Mouse (Mus musculus) embryonic fibroblast, embryonic 13.5 days (primary cell): ENCODE data around the gene Fam198b. TPM values are rescaled to one million over a fixed set of nuclear protein-coding genes. Genes with fewer than 3 reads are reported as not detected.

ENCODE experiments used
- H3K27ac ChIP-seq: 2 replicates; pipeline ENCODE4 v1.5.1; 2012; ENCODE audit warnings: low read length, control low read depth, inconsistent platforms; ENCODE audit not compliant: insufficient read depth
- H3K4me1 ChIP-seq: 2 replicates; pipeline ENCODE4 v1.6.1; 2011; ENCODE audit warnings: low read length; ENCODE audit not compliant: control insufficient read depth, insufficient read depth
- H3K4me3 ChIP-seq: 2 replicates; pipeline ENCODE4 v1.5.1; 2011; ENCODE audit warnings: mild to moderate bottlenecking, control low read depth, low read length; ENCODE audit not compliant: insufficient read depth
- CTCF ChIP-seq: IDR thresholded peaks from 2 replicates; pipeline ENCODE4 v1.5.1; 2011; ENCODE audit warnings: mild to moderate bottlenecking, control low read depth, low read length, moderate library complexity, borderline replicate concordance; ENCODE audit not compliant: insufficient read depth
- POLR2A ChIP-seq: IDR thresholded peaks from 2 replicates; pipeline ENCODE4 v1.6.1; 2011; ENCODE audit warnings: low read depth, mild to moderate bottlenecking, control low read depth, low read length, moderate library complexity
- polyA plus RNA-seq: library from polyadenylated mRNA; stranded (reverse); fragments of >200 nt; gene quantifications from 2 replicates; pipeline ENCODE4 v1.2.4, GENCODE M21; 2011; ENCODE audit warnings: low read depth; ENCODE audit not compliant: missing spikeins, insufficient read length

Gene Fam198b
- polyA plus RNA-seq = 188 and 357 TPM in 2 replicates

DNA sequence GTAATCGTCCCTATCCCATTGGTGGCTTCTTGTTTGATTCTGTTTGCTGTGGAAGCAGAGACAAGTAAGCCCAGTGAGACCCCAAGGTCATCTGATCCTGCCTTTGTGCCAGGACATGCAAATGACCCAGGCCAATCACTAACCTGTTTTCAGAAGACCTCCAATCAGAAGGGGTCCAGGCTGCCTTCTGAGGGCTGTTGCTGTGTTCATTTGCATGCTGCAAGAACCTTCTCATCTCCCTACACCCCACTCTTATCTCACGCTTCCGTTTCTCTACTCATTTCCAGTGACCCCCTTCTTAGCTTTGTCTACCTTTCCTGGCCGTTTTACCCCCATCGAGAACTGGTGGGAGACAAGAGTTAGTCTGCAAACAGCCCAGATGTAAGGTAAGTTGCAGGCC is at the start of gene Fam198b:
Gene Fam198b (plus strand): TSS at position 229 of the 400 bp plus-strand sequence.
- peaks cover 6% of the 10 kb centered on the region; the same call in 1 of the 2 replicates for H3K4me1 ChIP-seq
- H3K4me3 ChIP-seq = peak within 1 kb of the TSS; percentile 85
- H3K27ac ChIP-seq = peak within 1 kb of the TSS; percentile 89
- TF ChIP-seq CTCF = no peak

- Histone ChIP-seq H3K4me1 (no peaks in the 10 kb centered on the region), H3K4me3 (no peak overlapping the region), H3K27ac (no peak overlapping the region)
- TF ChIP-seq POLR2A = no peak
- peak; percentile 49; the same call in 1 of the 2 replicates for TF ChIP-seq CTCF
Observed at GRCm38 (mm10) chr3:79838751-79839150, 45.6 kb upstream of the Fam198b start.

- Histone ChIP-seq H3K4me3 (peak overlapping the region; percentile 51), H3K4me1 (no peaks in the 10 kb centered on the region), H3K27ac (no peak overlapping the region)
- no peak for TF ChIP-seq POLR2A
- TF ChIP-seq CTCF = no peak
Observed at GRCm38 (mm10) chr3:79841475-79841874, 42.9 kb upstream of the Fam198b start.

DNA sequence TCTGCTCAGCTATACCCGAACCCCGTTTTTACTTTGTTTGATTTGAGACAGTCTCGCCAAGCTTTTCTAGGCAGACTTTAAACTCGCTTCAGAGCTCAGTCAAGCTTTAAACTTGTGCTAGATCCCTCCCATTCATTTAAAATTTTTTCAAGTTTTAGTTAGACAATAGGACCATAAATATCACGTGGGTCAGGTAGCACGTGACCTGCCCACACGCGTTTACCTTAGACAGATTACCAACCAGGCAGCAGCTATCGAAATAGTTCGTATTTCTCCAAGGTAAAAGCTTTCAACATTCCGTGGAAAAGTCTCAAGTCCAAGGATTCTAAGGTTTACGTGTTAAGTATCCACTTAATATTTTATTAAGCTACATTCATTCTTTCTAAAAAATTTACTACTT is 42.2 kb upstream of the Fam198b start:
- Histone ChIP-seq H3K27ac (peak overlapping the region; percentile 5; the same call in 1 of the 2 replicates), H3K4me3 (peak overlapping the region; percentile 51), H3K4me1 (no peaks in the 10 kb centered on the region)

GRCm38 (mm10) chr3:79842616-79843016 is 41.7 kb upstream of the Fam198b start:
- no peak for TF ChIP-seq CTCF
- peak; percentile 60 for TF ChIP-seq POLR2A
- peak overlapping the region; percentile 51 for H3K4me3 ChIP-seq

More for the DNA sequence above, 42.2 kb upstream of the Fam198b start:
- TF ChIP-seq CTCF = no peak
- TF ChIP-seq POLR2A = 0 out of 2 replicates have a peak, but pooled peaks have one; percentile 29

DNA sequence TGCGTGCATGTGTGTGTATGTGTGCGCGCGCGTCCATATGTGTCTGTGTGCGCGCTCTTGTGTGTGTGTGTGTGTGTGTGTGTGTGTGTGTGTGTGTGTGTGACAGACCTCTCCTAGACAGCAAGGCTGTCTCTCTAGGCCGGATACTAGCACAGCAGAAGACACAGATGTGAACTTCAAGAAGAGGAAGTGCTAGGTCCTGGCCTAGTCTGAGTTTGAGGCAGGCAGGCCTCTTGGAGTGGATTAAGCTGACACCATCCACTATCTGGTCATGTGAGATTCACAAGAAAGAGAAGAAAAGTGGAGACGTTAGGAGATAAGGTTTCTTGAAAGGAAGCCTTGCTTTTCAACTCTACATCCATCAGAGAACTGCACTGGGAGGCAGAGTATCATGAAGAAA is 40.3 kb upstream of the Fam198b start:
- no peak for TF ChIP-seq POLR2A
- no peak for TF ChIP-seq CTCF
- Histone ChIP-seq H3K4me3 (no peak overlapping the region), H3K4me1 (no peaks in the 10 kb centered on the region), H3K27ac (no peak overlapping the region)

More at GRCm38 (mm10) chr3:79842616-79843016, 41.7 kb upstream of the Fam198b start:
- 0 out of 2 replicates have a peak overlapping the region, but pooled peaks have one; percentile 5 for H3K27ac ChIP-seq
- H3K4me1 ChIP-seq = no peaks in the 10 kb centered on the region

DNA sequence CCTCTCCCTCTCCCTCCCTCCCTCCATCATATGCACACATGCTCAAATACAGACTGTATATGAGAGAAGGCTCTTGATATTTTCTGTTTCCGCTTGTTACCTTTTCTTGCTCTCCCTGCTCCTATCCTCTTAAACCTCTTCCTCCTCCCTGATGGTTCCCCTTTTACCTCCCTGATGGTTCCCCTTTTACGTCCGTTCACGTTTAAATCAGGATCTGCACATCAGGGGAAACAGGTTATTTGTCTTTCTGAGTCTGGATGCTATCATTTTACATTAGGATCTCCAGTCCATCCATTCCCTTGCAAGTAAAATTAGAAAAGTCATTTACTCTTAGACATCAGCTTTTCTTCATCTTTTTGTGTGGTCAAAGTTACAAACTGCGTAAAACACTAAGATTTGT is 37.7 kb upstream of the Fam198b start:
- Histone ChIP-seq H3K27ac (no peak overlapping the region), H3K4me3 (no peak overlapping the region), H3K4me1 (no peaks in the 10 kb centered on the region)
- TF ChIP-seq CTCF = no peak
- TF ChIP-seq POLR2A = no peak

GRCm38 (mm10) chr3:79848841-79849240 is 35.5 kb upstream of the Fam198b start:
- Histone ChIP-seq H3K4me3 (no peak overlapping the region), H3K4me1 (peaks cover 3% of the 10 kb centered on the region; the same call in 1 of the 2 replicates), H3K27ac (no peak overlapping the region)
- no peak for TF ChIP-seq POLR2A
- TF ChIP-seq CTCF = no peak

DNA sequence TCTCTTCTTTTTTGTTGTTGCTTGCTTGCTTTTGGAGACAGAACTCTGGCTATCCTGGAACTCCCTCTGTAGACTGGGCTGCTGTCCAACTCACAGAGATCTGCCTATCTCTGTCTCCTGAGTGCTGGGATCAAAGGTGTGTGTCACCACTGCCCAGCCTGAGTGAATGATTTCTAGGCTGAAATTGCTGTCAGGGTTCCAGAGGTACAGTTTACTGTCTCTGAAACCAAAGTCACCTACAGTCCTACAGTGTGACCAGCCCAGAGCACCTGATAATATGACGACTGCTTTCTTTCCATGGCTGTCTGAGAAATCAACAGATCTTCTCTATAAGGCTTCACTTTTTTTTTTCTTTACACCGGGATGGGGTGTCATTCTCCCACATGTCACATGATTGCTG is 34.7 kb upstream of the Fam198b start:
- peaks cover 5% of the 10 kb centered on the region; the same call in 1 of the 2 replicates for H3K4me1 ChIP-seq
- H3K4me3 ChIP-seq = no peak overlapping the region
- H3K27ac ChIP-seq = no peak overlapping the region
- no peak for TF ChIP-seq CTCF

DNA sequence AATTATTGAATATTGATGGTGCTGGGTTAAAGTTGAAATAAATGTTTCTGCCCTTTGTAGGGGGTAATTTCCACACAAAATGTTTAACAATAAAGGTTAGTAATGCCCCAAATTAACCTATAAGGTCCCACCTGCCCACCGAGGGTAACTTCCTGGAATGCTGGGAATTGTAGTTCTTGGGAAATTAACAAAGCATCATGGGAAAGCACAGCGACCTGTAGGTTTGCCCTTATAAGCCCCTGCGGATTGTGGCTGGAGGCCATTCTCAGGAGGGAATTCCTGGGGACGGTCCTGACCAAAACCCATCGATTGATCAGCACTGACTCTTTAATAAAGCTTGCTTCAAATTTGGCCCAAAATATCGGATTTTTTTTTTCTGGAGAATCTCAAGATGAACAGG is 33.7 kb upstream of the Fam198b start:
- Histone ChIP-seq H3K4me1 (peaks cover 5% of the 10 kb centered on the region; the same call in 1 of the 2 replicates), H3K4me3 (no peak overlapping the region), H3K27ac (no peak overlapping the region)
- no peak for TF ChIP-seq POLR2A
- TF ChIP-seq CTCF = no peak

DNA sequence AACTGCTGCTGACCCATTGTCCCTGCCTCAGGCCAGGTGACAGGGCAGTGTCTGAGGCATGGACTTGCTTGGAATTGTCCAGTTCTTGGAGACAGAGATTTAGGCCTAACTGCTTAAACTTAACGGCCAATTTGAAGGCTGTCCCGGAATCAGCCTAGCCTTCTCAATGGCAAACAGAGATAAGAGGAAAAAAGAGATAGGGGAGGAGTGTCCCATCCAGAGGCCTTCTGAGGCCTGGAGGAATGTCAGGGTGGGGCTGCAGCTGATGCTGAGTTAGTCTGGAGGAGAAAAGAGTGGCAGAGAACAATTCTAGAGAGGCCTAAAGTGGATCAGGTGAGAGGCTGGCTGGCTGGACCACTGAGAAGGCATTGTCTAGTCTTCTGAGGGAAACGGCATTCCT is 32.2 kb upstream of the Fam198b start:
- Histone ChIP-seq H3K4me3 (no peak overlapping the region), H3K27ac (no peak overlapping the region), H3K4me1 (peaks cover 5% of the 10 kb centered on the region; the same call in 1 of the 2 replicates)
- TF ChIP-seq POLR2A = no peak
- no peak for TF ChIP-seq CTCF
